Mouse (Mus musculus) C2C12 (cell line): ENCODE results near the gene Pga5.

Source experiments
- CEBPB ChIP-seq: IDR thresholded peaks from one replicate; pipeline ENCODE4 v1.6.1; 2011; ENCODE audit warnings: low read depth, mild to moderate bottlenecking, control low read depth, moderate library complexity
- CTCF ChIP-seq: IDR thresholded peaks from one replicate; pipeline ENCODE4 v1.5.1; 2011; ENCODE audit not compliant: control insufficient read depth, insufficient read depth, insufficient read length
- FOSL1 ChIP-seq: IDR thresholded peaks from one replicate; pipeline ENCODE4 v1.8.0; 2011; ENCODE audit warnings: mild to moderate bottlenecking, low read length; ENCODE audit not compliant: poor library complexity, insufficient read depth, severe bottlenecking
- MAX ChIP-seq: IDR thresholded peaks from one replicate; pipeline ENCODE4 v1.6.1; 2011; ENCODE audit warnings: mild to moderate bottlenecking, control low read depth
- MYOD1 ChIP-seq: IDR thresholded peaks from one replicate; pipeline ENCODE4 v1.6.1; 2011; ENCODE audit warnings: low read depth; ENCODE audit not compliant: control insufficient read depth, insufficient read length
- MYOG ChIP-seq: IDR thresholded peaks from one replicate; pipeline ENCODE4 v1.6.1; 2011; ENCODE audit not compliant: control insufficient read depth, insufficient read length; ENCODE audit errors: extremely low read depth
- USF1 ChIP-seq: IDR thresholded peaks from one replicate; pipeline ENCODE4 v1.6.1; 2011; ENCODE audit warnings: low read depth, mild to moderate bottlenecking, control low read depth, moderate library complexity

DNA sequence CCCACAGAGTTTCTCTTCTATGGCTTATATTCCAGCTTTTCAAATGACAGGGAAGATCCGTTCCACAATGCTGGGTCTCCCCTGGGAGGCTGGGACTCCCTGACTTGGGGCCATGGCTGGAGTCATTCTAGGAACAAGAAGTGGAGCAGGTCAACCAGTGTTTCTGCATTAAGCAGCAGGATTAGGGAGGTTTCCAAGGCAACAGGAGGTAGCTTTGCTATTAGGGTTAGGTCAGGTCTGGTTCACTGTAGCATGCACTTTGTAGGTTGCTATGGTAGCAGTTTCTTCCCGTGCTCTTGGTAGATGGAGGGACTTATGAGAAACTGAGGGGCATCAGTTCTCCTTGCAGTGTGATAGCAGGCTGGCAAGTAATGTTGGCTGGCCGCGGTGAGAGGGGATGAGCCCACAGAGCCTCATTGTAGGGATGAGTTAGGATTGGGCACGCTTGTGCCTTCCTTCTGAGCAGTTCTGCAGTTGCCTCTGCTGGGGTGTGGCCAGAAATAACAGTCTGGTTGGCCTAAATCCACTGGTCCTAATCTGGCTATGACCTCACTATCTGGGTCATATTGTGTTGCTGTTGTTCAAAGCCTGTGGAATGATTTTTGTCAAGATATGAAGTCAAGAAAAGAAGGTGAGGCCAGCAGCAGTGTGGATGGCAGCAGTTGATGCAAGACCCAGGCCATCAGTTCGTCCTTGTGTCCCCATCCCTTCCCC is 23.3 kb upstream of the Pga5 start:
- TF ChIP-seq CTCF (no peak), FOSL1 (no peak), MAX (no peak), MYOD1 (no peak), USF1 (no peak), MYOG (no peak), CEBPB (no peak)
